Mouse (Mus musculus): ENCODE data around the gene Vti1a.

DNA sequence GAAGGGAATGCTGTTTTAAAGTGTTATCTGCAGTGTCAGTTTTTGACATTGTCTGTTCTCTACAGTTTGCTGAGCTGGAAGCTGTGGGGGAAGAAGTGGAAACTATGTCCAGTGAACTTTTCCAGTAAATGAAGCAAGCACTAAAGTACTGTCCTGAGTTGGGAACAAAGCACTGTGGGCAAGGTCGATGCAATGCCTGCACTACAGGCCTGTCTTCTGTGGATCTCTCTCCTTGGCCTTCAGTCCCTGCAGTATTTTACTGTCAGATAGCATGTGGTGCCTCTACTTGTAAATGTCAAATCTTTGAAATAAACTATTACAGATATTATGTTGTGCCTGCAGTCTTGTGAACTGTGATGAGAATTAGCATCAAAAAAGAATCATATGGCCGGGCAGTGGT is 19.8 kb upstream of the Vti1a start:
- no peak for TF ChIP-seq CTCF (conservative IDR thresholded peaks at IDR 0.05; ENCODE audit: low read length)
- no peak for TF ChIP-seq NANOG (IDR thresholded peaks at IDR 0.05; ENCODE audit: borderline replicate concordance, low read length)
